Mouse (Mus musculus) embryonic facial prominence, embryonic 12.5 days (tissue): Measurements from ENCODE around the gene Wnt7b. TPM values are rescaled to one million over a fixed set of nuclear protein-coding genes. Genes with fewer than 3 reads are reported as not detected.

Experiments used
- ATAC-seq: fragments of 200-750 bp; cut with Nextera tagmentation; 2 replicates; pipeline ENCODE4 v1.8.0; 2017; ENCODE audit not compliant: insufficient number of reproducible peaks, insufficient read depth, low FRiP score, low TSS enrichment
- H3K27ac ChIP-seq: fragments of 300-500 bp; sonication (generic); 2 replicates; pipeline ENCODE4 v1.5.1; 2016; ENCODE audit warnings: mild to moderate bottlenecking
- H3K27me3 ChIP-seq: fragments of 300-500 bp; sonication (generic); 2 replicates; pipeline ENCODE4 v1.6.1; 2016; ENCODE audit warnings: mild to moderate bottlenecking, moderate library complexity
- H3K36me3 ChIP-seq: fragments of 300-500 bp; sonication (generic); 2 replicates; pipeline ENCODE4 v1.6.1; 2016; ENCODE audit warnings: mild to moderate bottlenecking
- H3K4me1 ChIP-seq: fragments of 300-500 bp; sonication (generic); 2 replicates; pipeline ENCODE4 v1.6.1; 2016
- H3K4me2 ChIP-seq: fragments of 300-500 bp; sonication (generic); replicated peaks from 2 replicates; pipeline ENCODE4 v1.6.1; 2016; ENCODE audit warnings: mild to moderate bottlenecking, moderate library complexity
- H3K4me3 ChIP-seq: fragments of 300-500 bp; sonication (generic); 2 replicates; pipeline ENCODE4 v1.5.1; 2016; ENCODE audit warnings: mild to moderate bottlenecking
- H3K9ac ChIP-seq: fragments of 300-500 bp; sonication (generic); 2 replicates; pipeline ENCODE4 v1.6.1; 2016; ENCODE audit warnings: mild to moderate bottlenecking, moderate library complexity
- H3K9me3 ChIP-seq: fragments of 300-500 bp; sonication (generic); 2 replicates; pipeline ENCODE4 v1.6.1; 2016; ENCODE audit warnings: mild to moderate bottlenecking, moderate library complexity
- WGBS: fragments of 180-500 bp; shearing (Covaris S2); methylation state at CpG from one replicate; pipeline ENCODE4 v1.1.7; 2016; 5-methylcytosine and 5-hydroxymethylcytosine counted together
- polyA plus RNA-seq: library from polyadenylated mRNA; unstranded; fragments of >200 nt; fragmentation: Nextera tagmentation; extraction: Ambion mirVana; gene quantifications from 2 replicates; pipeline ENCODE4 v1.2.1, GENCODE M21; 2016

The Wnt7b gene
- polyA plus RNA-seq, 1 experiment from 2014 or later, result 34.3 TPM

- no peak for ATAC-seq
- H3K4me3 ChIP-seq, result no peak overlapping the region
- WGBS, result 75% methylated on average over 13 of the region's 13 CpGs
- no peaks in the 10 kb centered on the region for H3K9me3 ChIP-seq
- H3K4me1 ChIP-seq, result peaks cover 13% of the 10 kb centered on the region
- no peaks in the 10 kb centered on the region for H3K36me3 ChIP-seq
- H3K27me3 ChIP-seq, result 0 out of 2 replicates have a peak, but pooled peaks cover 4% of the 10 kb centered on the region
- no peak overlapping the region for H3K27ac ChIP-seq
- H3K9ac ChIP-seq, result no peak overlapping the region
- H3K4me2 ChIP-seq, result no peak overlapping the region
Measured at GRCm38 (mm10) chr15:85564034-85564769, 18.1 kb downstream of the Wnt7b start.

- H3K4me1 ChIP-seq, result peaks cover 9% of the 10 kb centered on the region
- H3K9ac ChIP-seq, result no peak overlapping the region
- no peak for ATAC-seq
- no peak overlapping the region for H3K27ac ChIP-seq
- 87% methylated on average over 12 of the region's 12 CpGs for WGBS
- no peaks in the 10 kb centered on the region for H3K9me3 ChIP-seq
- no peak overlapping the region for H3K4me3 ChIP-seq
- no peak overlapping the region for H3K4me2 ChIP-seq
- no peaks in the 10 kb centered on the region for H3K27me3 ChIP-seq
- no peaks in the 10 kb centered on the region for H3K36me3 ChIP-seq
Measured at GRCm38 (mm10) chr15:85561953-85562352, 20.3 kb downstream of the Wnt7b start.

- no peak overlapping the region for H3K9ac ChIP-seq
- H3K4me1 ChIP-seq, result 0 out of 2 replicates have a peak, but pooled peaks cover 3% of the 10 kb centered on the region
- H3K36me3 ChIP-seq, result no peaks in the 10 kb centered on the region
- no peaks in the 10 kb centered on the region for H3K27me3 ChIP-seq
- H3K27ac ChIP-seq, result no peak overlapping the region
- ATAC-seq, result no peak
- H3K4me2 ChIP-seq, result no peak overlapping the region
- 67% methylated on average over 11 of the region's 11 CpGs for WGBS
- H3K9me3 ChIP-seq, result no peaks in the 10 kb centered on the region
- no peak overlapping the region for H3K4me3 ChIP-seq
Measured at GRCm38 (mm10) chr15:85560830-85561229, 21.4 kb downstream of the Wnt7b start.

GRCm38 (mm10) chr15:85558840-85559540 lies 23.3 kb downstream of the Wnt7b start:
- Histone ChIP-seq H3K4me3 (no peak overlapping the region), H3K36me3 (no peaks in the 10 kb centered on the region), H3K4me2 (no peak overlapping the region), H3K27me3 (no peaks in the 10 kb centered on the region), H3K4me1 (0 out of 2 replicates have a peak, but pooled peaks cover 4% of the 10 kb centered on the region), H3K9me3 (no peaks in the 10 kb centered on the region), H3K9ac (no peak overlapping the region), H3K27ac (no peak overlapping the region)
- WGBS, result 90% methylated on average over 25 of the region's 25 CpGs
- ATAC-seq, result no peak

DNA sequence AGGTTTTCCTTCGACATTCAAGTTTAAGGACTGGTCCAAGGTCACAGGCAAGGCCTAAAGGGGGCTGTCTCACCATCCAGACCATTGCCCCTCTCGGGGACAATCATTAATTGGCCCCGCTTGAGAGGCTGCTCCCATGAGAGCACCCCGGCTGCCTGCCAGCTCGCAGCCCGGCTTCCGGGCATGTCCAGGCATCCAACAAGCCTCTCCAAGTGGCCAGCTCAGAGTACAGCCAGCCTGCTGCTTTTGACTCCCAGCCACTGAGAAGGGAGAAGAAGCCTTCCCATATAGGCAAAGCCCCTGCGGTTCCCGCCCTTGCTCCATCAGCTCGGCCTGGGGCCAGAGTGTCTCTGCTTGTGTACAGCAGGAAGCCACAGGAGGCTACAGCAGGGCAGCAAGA lies 26.5 kb downstream of the Wnt7b start:
- H3K9me3 ChIP-seq, result no peaks in the 10 kb centered on the region

GRCm38 (mm10) chr15:85553421-85553820 lies 28.9 kb downstream of the Wnt7b start:
- no peak for ATAC-seq

More for the DNA sequence above, 26.5 kb downstream of the Wnt7b start:
- Histone ChIP-seq H3K36me3 (no peaks in the 10 kb centered on the region), H3K4me2 (no peak overlapping the region), H3K27me3 (no peaks in the 10 kb centered on the region), H3K4me1 (0 out of 2 replicates have a peak, but pooled peaks cover 4% of the 10 kb centered on the region), H3K9ac (no peak overlapping the region), H3K4me3 (no peak overlapping the region), H3K27ac (no peak overlapping the region)
- ATAC-seq, result no peak
- 60% methylated on average over 10 of the region's 10 CpGs for WGBS

GRCm38 (mm10) chr15:85546500-85546899 lies 35.8 kb downstream of the Wnt7b start:
- H3K9ac ChIP-seq, result no peak overlapping the region
- 0 out of 2 replicates have a peak, but pooled peaks cover 5% of the 10 kb centered on the region for H3K27me3 ChIP-seq
- no peak for ATAC-seq
- no peaks in the 10 kb centered on the region for H3K36me3 ChIP-seq
- H3K9me3 ChIP-seq, result no peaks in the 10 kb centered on the region
- H3K27ac ChIP-seq, result no peak overlapping the region
- H3K4me2 ChIP-seq, result no peak overlapping the region
- 76% methylated on average over 4 of the region's 4 CpGs for WGBS
- no peak overlapping the region for H3K4me3 ChIP-seq
- no peaks in the 10 kb centered on the region for H3K4me1 ChIP-seq

More at GRCm38 (mm10) chr15:85553421-85553820, 28.9 kb downstream of the Wnt7b start:
- Histone ChIP-seq H3K9me3 (no peaks in the 10 kb centered on the region), H3K4me1 (0 out of 2 replicates have a peak, but pooled peaks cover 4% of the 10 kb centered on the region), H3K9ac (no peak overlapping the region), H3K27me3 (no peaks in the 10 kb centered on the region), H3K27ac (no peak overlapping the region), H3K36me3 (no peaks in the 10 kb centered on the region), H3K4me2 (no peak overlapping the region), H3K4me3 (no peak overlapping the region)
- WGBS, result 89% methylated on average over 11 of the region's 11 CpGs

DNA sequence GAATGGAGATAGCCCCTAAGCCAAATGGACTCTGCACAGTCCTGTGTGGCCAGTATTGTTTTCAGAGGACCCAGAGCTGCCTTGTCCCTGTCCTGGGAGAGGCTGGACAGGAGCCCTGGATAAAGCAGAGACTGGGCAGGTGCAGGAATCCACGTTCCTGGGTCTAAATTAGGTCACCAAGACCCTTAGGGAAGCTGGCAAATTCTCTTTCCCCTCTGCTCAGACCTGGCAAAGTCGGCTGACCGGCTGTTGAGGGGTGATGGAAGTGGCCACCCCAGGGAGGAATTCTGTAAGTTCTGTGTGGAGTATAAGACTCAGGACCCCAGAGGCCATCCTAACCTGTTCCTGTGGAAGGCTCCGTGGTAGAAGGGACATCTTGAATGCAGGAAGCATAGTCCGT lies 36.9 kb downstream of the Wnt7b start:
- Histone ChIP-seq H3K4me2 (no peak overlapping the region), H3K4me1 (no peaks in the 10 kb centered on the region), H3K27me3 (0 out of 2 replicates have a peak, but pooled peaks cover 5% of the 10 kb centered on the region), H3K9me3 (no peaks in the 10 kb centered on the region), H3K9ac (no peak overlapping the region), H3K27ac (no peak overlapping the region), H3K36me3 (no peaks in the 10 kb centered on the region), H3K4me3 (no peak overlapping the region)
- no peak for ATAC-seq
- 87% methylated on average over 5 of the region's 5 CpGs for WGBS

DNA sequence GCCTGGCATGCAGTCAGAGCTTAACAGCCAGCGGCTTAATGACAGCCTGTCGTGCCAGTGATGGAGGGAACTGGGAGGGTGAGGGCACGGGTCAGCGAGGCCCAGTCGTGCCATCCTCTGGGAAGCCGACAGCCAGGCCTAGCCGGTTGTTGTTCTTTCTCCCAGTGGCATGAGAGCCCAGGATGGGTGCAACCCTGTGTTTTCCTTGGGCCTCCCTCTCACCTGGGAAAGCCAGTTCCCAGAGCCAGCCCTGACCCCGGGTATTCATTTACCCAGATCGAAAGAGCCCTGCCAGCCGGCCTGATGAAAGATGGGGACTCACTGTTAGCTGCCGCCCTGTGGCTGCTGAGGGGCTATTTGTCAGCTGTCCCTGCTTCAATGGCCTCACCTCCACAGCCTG lies 44.1 kb downstream of the Wnt7b start:
- ATAC-seq, result no peak
- WGBS, result 61% methylated on average over 11 of the region's 11 CpGs
- Histone ChIP-seq H3K9ac (no peak overlapping the region), H3K27me3 (peaks cover 4% of the 10 kb centered on the region; the same call in 1 of the 2 replicates), H3K4me3 (no peak overlapping the region), H3K4me2 (no peak overlapping the region), H3K36me3 (no peaks in the 10 kb centered on the region), H3K27ac (no peak overlapping the region), H3K9me3 (no peaks in the 10 kb centered on the region), H3K4me1 (no peaks in the 10 kb centered on the region)

- Histone ChIP-seq H3K9ac (no peak overlapping the region), H3K36me3 (no peaks in the 10 kb centered on the region), H3K4me1 (no peaks in the 10 kb centered on the region), H3K4me2 (no peak overlapping the region), H3K27ac (no peak overlapping the region), H3K27me3 (peaks cover 4% of the 10 kb centered on the region; the same call in 1 of the 2 replicates), H3K9me3 (no peaks in the 10 kb centered on the region), H3K4me3 (no peak overlapping the region)
- ATAC-seq, result no peak
- WGBS, result 84% methylated on average over 25 of the region's 25 CpGs
Measured at GRCm38 (mm10) chr15:85537151-85537550, 45.1 kb downstream of the Wnt7b start.

GRCm38 (mm10) chr15:85534646-85535045 lies 47.6 kb downstream of the Wnt7b start:
- 78% methylated on average over 6 of the region's 6 CpGs for WGBS
- Histone ChIP-seq H3K4me1 (peaks cover 8% of the 10 kb centered on the region; the same call in 1 of the 2 replicates), H3K4me3 (no peak overlapping the region), H3K4me2 (no peak overlapping the region), H3K36me3 (no peaks in the 10 kb centered on the region), H3K9me3 (no peaks in the 10 kb centered on the region), H3K27me3 (peaks cover 4% of the 10 kb centered on the region; the same call in 1 of the 2 replicates), H3K9ac (no peak overlapping the region), H3K27ac (no peak overlapping the region)
- ATAC-seq, result no peak

- Histone ChIP-seq H3K4me2 (no peak overlapping the region), H3K27me3 (peaks cover 4% of the 10 kb centered on the region; the same call in 1 of the 2 replicates), H3K27ac (no peak overlapping the region), H3K9ac (no peak overlapping the region), H3K4me3 (no peak overlapping the region), H3K36me3 (no peaks in the 10 kb centered on the region), H3K9me3 (no peaks in the 10 kb centered on the region), H3K4me1 (peaks cover 9% of the 10 kb centered on the region; the same call in 1 of the 2 replicates)
- no peak for ATAC-seq
- 82% methylated on average over 8 of the region's 8 CpGs for WGBS
Measured at GRCm38 (mm10) chr15:85534215-85534614, 48.1 kb downstream of the Wnt7b start.
